Mouse (Mus musculus) erythroblast, embryonic 14.5 days (primary cell): ENCODE data around the gene Dgkz.

Experiments
- GATA1 ChIP-seq: IDR thresholded peaks from 2 replicates; pipeline ENCODE4 v1.6.1; 2012; ENCODE audit warnings: low read length, inconsistent platforms, mixed read lengths
- TAL1 ChIP-seq: IDR thresholded peaks from 3 replicates; pipeline ENCODE4 v1.6.1; 2012; ENCODE audit warnings: low read length, inconsistent platforms, mixed read lengths

GRCm38 (mm10) chr2:91957096-91957495, 18.6 kb downstream of the Dgkz start:
- TF ChIP-seq GATA1 (no peak), TAL1 (no peak)
